Mouse (Mus musculus): ENCODE measurements at regions not wholly inside any gene's neighbourhood (a gene's known extent, or its start where the extent isn't known, plus 50 kb on each side); places are given as distances from the start of the nearest gene placed in this dataset.
A peak's percentile ranks its signal among the peaks of the same experiment; 100 is the strongest.
"Not testable (repeated sequence)": the region's sequence is repeated elsewhere in the genome, so short reads cannot be mapped to it uniquely, and the experiment has no call there.

DNA sequence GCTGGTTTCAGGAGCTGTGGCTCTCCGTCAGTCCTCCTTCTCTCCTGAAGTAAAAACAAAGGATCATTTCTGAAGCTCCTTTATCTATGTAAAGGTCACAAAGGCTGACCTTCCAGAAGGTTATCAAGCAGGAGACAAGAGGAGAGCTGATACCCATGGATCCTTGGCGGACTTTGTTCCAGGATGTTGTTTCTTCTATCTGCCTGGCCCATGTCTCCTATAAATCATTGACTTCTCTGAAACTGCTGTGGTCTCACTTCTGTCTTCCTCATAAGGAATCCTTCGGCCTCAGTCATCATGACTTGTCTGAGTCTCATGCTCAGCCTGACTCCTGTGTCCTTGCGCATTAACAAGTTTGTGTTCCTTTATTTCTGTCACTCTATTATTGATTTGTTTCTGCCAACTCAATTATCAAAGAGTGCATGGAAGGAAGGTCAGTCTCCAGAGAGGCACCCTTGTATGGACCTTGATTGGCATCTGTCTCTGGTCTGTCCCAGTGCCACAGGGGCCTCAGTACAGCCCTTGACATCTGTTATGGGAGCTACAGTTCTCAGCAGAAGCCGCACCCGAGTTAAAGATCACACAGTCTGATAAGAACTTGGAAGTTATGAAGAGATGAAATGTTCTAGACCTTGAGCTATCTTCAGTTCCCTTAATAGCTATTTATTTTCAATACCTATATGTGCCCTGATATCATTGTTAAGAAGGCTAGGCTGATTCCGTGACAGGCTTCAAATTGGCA lies 53.2 kb upstream of the Dazl start:
- ATAC-seq (ENCODE audit: poor library complexity, severe bottlenecking) = no peak

DNA sequence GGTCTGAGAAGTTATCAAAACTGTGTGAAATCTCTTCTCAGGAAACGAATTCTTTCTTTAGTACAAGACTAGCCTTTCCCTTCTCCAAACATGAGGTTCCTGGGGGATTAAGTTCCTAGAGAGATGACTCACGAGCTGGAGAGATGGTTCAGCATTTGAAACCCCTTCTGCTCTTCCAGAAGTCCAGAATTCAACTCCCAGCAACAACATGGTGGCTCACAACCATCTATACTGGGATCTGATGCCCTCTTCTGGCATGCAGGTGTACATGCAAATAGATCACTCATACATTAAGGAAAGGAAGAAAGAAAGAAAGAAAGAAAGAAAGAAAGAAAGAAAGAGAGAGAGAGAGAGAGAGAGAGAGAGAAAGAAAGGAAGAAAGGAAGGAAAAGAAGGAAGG lies 60.4 kb upstream of the Dazl start:
- not testable (repeated sequence) for ATAC-seq (ENCODE audit: poor library complexity, severe bottlenecking)

DNA sequence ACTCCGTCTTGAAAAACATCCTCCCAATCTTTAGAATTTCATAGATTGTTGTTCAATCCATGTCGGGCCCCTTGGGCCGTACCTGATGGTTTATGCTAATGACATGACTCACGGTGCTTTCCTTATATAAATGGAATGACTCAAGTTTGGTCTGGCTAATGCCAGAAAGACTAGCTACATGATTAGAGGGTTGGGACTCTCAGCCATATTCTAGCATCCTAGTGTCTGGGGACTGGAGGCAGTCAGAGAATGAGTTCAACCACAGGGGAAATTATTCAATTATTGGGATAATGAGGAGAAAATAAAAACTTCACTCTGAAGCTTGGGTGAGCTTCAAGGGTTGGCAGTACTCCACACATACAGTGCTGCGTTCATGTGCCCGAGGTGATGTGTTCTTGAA lies 60.9 kb upstream of the Dazl start:
- no peak for ATAC-seq (ENCODE audit: poor library complexity, severe bottlenecking)

DNA sequence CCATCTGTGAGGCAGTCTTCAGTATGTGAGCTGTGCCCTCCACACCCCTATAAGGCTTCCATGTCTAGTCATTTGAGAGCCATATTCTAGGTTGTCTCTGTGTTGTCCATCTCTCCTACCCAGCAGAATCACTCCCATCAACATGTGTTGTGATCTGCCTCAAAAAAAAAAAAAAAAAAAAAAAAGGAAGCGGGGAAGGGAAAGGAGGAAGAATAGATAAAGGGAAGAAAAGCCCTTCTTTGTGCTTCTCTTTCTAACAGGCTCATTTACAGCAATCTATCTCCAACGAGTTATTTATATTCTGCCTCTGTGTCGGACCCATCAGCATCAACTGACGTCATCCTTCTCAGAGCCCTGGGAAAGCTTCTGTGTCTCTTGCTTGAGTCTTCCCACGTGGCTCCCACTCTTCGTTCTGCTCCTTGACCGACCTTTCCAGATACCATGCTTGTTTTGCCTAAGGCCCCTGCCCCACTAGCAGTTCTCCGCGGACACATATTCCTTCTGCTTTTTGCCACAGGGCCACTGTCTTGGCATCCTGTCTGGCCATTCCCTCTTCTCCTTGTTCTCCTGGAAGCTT lies 68.3 kb upstream of the Dazl start:
- peak; percentile 21; the same call in 1 of the 2 replicates for ATAC-seq (ENCODE audit: poor library complexity, severe bottlenecking)

DNA sequence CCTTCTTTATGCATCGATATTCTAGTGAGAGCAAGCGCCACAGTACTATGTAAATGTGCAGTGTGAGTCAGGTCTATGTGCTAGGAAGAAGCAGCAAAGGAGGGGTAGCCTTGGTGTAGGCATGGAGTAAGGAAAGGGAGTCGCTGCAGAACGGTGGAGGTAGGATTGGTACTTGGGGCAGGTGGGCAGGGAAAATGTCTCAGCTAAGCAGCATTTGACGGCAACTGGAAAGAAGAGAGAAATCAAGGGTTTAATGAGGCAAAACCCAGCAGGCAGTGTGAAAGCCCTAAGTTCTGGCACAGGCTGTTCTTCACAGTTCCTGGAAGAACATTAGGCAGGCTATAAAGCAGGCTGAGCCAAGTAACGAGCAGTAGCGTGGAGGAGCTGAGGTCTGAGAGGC lies 72.0 kb upstream of the Dazl start:
- ATAC-seq (ENCODE audit: poor library complexity, severe bottlenecking) = no peak

DNA sequence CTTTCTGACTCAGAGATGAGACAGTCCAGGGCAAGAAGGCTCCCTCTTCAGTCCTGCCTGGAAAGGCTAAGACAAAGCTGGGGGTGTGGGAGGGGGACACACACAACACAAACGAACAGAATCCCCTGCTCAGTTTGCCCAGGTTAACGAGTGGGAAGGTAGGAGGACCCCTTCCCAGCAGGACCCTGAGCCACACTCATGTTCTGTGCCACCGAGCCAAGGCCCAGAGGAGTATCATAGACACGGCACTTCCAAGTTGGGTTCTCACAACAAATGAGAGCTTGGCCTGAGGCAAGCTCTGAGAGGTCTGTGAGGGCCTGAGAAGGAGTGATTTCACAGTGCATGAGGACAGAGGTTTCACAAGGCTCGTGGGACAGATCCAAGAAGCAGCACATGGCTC lies 72.7 kb upstream of the Dazl start:
- ATAC-seq (ENCODE audit: poor library complexity, severe bottlenecking) = no peak

DNA sequence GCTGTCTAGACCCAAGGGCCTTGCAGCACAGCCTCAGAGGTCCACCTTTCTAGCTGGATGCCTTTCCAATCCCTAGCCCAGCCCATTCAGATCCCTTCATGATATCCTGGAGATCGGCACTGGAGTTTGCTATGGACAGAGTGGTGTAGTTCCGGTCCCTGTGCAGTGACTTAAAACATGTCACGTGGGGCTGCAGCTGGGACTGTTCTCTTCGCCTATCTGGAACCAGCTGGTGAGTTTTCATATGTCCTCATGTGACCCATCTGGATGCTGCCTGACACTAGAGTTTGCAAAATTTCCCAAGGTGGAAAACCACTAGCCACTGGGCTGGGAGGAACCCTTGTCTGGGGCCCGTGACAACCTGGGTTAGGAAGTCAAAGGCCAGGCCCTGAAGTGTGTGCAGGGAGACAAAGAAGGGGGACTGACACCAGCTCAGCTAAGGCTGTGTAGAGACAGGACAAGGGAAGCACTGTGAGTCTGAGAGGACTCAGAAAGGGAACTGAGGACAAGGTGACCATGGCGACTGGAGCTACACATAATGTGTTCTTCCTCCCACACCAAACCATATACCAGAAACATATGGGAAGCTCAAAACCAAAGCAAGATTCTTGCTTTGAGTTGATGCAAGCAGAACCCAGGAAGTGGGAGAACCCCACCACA lies 75.9 kb upstream of the Dazl start:
- peak; percentile 83 for ATAC-seq (ENCODE audit: poor library complexity, severe bottlenecking)

DNA sequence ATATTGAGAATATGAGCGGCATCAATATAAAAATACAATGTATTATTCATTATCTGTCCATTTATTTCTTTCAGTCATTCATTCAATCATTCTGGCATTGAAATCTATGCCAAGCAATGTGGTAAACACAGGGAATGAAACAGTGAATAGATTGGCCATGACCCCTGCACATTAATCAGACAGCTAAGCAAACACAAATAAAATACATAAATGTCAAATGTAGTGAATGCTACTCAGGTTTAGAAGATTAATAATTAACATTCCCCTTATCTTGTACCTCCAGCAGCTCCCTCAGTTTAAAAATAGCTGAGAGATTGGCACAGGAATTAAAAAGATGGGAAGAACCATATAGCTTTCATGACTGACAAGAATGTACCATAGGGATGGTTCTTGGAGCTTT lies 77.0 kb upstream of the Dazl start:
- ATAC-seq (ENCODE audit: poor library complexity, severe bottlenecking) = no peak

DNA sequence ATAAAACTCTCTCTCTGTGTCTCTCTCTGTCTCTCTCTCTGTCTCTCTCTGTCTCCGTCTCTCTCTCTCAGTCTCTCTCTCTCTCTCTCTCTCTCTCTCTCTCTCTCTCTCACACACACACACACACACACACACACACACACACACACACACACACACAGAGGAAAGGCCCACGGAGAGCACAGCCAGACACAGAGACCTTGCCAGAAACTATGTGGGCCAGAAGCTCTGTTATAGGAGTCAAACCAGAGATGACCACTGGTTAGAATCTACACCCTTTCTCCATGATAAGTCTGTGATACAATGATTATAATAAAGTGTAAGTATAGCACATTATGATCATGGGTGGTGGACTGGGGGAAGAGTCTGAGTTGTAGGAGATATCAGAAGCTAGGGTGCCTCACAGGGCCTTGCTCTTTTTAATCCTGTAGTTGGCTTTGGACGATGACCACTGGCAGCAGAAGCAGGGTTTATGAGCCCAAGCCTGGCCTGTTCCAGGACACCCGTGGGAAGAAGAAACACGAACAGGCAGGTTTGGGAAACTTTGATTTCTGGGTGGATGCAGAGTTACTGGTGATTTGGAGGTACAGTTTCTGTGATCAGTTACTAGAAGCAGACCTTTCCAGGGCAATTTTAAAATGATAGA lies 80.2 kb upstream of the Dazl start:
- no peak for ATAC-seq (ENCODE audit: poor library complexity, severe bottlenecking)

DNA sequence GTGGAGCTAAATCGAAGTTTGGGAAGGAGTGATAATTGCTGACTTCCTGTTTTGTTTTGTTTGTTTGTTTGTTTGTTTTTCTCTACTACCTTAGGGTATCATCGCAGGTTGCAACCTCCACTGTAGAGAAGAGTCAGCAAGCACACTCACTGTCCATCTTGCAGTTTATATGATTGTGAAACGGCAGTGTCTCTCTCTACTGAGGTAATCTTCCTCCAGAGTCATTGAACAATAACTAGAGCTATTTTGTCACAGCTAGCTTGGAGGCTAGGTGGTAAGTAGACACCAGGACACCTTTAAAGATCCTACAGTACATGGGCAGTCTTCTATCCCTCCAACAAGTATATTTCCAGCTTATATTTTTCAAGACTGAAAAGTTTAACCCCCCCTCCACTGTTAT lies 82.0 kb upstream of the Dazl start:
- peak; percentile 72 for ATAC-seq (ENCODE audit: poor library complexity, severe bottlenecking)

DNA sequence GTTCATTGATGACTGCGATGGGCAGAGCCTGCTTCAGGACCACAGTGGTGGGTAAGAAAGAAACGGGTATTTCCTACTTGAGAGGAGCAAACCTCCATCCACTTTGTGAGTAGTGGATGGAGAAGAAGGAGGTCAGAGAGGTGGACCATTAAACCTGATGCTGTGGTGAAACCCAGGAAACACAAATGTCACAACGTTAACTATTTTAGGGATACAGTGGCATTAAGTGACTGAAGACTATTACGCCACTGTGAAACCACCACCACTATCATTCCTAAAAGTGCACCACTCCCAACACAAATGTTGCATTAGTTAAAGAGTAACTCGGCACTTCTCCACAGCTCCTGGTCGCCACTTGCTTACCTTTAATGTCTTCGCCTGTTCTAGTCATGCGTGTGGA lies 83.3 kb upstream of the Dazl start:
- peak; percentile 33; the same call in 1 of the 2 replicates for ATAC-seq (ENCODE audit: poor library complexity, severe bottlenecking)

DNA sequence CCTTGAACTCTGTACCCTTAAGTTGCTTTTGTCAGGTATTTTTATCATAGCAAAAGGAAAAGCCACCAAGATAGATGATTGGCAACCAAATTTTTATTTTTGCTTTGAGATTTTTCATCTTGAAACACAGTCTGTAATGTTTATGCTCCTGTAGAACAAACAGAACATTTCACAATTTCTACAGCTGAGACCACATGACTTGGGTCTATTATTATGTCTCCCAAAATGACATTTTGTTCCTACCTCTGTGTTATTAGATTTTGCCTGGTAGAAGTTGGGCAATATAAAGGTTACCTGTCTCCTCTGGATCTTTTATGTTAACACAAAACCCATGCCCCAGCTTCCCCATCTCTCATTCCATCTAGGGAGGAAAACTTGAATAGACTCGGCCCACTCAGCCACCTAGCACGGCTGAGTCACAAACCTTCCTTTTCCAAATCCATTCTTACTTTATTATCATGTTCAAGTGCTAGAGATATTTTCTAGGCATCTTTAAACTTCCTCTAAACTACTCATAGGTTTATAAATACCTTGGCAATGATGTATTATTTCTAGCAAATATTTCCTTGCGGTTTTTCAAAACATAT lies 84.8 kb upstream of the Dazl start:
- ATAC-seq (ENCODE audit: poor library complexity, severe bottlenecking) = no peak

DNA sequence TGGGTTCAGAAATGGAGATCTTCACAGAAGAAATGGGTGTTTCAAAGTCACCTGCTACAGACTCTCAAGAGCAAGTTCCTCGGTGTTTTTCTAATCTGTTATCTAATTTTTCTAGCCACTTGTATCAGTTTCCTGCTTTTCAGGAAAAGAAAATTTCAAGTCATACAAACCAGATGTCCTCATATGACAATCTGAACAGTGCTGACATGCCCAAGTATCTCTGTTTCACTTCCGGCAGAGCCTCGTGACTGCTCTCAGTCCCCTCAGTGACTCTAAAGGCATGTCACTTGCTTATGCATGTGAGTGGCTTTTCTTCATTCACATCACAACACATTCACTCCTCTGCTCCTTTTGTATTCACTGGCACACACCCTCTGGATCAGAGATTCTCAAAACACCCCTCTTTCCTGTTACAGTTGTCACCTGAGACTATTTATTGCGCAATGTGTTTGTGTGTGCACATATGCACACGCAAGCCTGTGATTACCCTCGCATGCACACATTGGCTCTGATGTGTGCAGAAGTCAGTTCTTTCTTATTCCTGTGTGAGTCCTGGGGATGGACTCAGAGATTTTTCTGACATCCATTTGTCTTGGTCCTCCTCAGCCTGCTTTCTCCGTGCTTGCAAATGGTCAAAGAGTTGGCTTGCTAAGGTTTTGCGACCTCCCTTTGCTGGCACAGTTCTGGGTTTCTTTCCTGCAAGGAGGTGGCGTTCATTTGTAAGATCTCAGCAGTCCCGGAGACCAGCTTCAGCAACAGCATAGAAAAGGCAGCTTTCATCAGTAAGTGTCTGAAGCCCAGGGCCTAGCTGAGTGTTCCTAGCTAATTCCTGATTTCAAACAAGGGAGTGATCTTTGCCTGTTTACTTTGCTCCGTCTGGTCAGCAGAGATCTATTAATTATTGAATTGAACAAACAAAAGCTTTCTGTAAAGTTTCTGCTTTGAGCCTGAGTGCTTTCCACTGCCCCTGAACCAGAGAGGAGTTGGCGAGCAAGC lies 95.6 kb upstream of the Dazl start:
- ATAC-seq (ENCODE audit: poor library complexity, severe bottlenecking) = peak; percentile 67

DNA sequence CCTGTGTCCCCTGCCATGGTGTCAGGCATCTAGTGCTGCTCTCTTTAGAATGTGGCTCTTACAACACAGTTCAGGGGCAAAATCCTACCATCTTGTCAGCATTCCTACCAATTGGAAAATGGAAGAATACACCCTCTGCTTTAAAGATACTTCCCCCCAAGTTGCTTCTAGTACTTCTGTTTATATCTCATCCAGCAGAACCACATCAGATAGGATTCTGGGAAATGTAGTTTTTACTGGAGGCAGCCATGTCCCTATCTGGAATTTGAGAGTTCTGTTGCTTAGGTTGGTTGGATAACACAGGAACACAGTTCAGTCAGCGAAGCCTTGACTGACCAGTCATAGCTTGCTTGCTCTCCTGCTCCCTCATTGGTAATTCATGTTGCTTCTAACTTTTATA lies 96.7 kb upstream of the Dazl start:
- ATAC-seq (ENCODE audit: poor library complexity, severe bottlenecking) = no peak

DNA sequence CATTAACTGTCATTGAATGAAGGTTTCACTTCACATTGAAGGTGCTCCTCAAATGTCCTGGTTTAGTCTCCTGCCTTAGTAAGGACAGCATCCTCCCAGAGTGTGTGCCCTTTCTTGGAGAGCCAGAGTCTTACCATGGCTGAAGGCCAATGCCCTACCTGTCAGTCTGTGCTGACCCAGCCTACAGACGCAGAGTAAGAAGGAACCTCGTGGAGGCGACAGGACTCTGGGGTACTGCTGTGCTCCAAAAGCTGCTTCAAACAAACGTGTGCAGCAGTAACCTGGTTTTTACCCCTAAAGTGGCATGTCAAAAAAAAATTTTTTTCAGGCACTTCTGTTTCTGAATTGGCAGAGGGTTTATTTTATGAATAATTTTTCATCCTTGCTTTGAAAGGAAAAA lies 97.8 kb upstream of the Dazl start:
- no peak for ATAC-seq (ENCODE audit: poor library complexity, severe bottlenecking)

DNA sequence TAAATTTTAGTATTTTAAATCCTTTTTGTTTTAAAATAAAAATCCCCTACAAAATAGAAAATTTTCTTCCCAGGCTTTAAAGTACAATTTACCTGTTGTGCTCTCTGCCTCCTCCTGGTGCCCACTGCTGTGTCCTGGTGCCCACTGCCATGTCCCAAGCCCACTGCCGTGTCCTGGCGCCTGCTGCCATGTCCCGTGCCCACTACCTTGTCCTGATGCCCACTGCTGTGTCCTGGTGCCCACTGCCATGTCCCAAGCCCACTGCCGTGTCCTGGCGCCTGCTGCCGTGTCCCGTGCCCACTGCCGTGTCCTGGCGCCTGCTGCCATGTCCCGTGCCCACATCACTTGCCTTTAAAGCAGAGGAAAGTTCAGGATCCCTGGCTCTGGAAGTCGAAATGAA lies 98.6 kb upstream of the Dazl start:
- no peak for ATAC-seq (ENCODE audit: poor library complexity, severe bottlenecking)

DNA sequence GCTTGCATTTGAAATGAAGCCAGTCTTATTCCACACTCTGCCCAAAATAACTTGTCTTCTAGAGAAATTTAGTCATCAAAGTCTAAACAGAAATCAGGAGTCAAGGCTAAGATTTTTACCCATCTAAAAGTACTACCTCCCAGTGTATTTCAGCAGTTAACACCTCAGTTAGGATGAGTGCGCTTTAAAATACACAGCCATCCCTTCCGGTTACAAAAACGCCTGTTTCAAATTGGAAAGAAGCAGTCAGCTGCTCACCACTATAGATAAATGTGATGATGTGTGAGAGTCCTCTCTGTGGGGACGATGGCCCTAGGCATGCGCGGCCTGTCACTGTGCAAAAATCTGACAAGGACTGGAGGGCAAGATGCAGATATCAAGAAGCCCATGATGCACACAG lies 99.0 kb upstream of the Dazl start:
- no peak for ATAC-seq (ENCODE audit: poor library complexity, severe bottlenecking)

DNA sequence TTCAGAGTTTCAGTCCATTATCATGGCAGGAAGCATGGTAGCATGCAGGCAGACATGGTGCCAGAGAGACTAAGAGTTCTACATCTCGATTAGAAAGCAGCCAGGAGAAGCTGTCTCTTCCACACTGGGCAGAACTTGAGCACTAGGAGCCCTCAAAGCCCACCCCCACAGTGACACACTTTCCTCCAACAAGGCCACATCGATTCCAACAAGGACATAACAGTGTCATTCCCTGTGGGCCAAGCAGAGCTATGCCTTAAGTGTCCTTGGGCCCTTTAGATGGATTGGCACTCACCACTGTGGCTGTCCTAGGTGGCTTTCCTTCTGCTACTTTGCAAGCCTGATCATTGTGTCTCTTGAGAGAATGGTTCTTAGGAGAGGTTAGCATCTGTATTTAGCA lies 99.5 kb upstream of the Dazl start:
- ATAC-seq (ENCODE audit: poor library complexity, severe bottlenecking) = no peak

DNA sequence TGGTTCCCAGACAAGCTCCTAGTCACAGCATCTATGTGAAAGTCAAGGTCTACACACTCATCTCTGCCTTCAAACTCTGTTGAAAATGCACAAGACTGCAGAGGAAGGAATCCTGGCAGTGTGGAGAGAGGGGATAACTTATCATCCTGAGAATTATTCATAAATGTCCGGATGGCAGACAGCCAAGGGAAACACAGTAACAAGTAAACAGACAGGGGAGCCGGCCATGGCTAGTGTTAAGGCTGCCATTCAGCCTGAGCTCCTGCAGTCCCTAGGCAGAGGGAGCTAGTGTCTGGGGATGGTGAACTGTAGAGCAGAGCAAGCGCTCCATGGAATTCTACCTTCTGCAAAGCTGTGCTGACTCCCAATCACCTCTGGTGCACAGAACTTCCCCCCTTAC lies 100.3 kb upstream of the Dazl start:
- no peak for ATAC-seq (ENCODE audit: poor library complexity, severe bottlenecking)

DNA sequence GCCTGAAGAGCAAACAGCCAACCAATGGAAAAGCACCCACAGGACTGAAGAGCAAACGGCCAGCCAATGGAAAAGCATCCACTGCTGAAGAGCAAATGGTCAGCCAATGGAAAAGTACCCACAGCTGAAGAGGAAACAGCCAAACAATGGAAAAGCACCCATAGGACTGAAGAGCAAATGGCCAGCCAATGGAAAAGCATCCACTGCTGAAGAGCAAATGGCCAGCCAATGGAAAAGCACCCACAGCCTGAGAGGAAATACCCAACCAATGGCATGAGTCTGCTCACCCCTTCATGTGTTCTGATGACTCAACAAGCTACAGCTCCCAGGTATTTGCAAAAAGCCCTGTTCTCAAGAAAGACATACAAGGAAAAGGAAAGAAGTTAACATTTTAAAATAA lies 101.4 kb upstream of the Dazl start:
- ATAC-seq (ENCODE audit: poor library complexity, severe bottlenecking) = no peak
